Mouse (Mus musculus) MEL (cell line): ENCODE measurements at regions not wholly inside any gene's neighbourhood (a gene's known extent, or its start where the extent isn't known, plus 50 kb on each side); places are given as distances from the start of the nearest gene placed in this dataset.

Experiments used
- DNase-seq: peaks from one replicate; pipeline ENCODE4 v3.0.0; 2011; ENCODE audit warnings: low read depth, low spot score
- H3K27ac ChIP-seq: 2 replicates; pipeline ENCODE4 v1.5.1; 2012; ENCODE audit warnings: low read depth, mild to moderate bottlenecking, control low read depth, low read length, moderate library complexity; ENCODE audit not compliant: control insufficient read depth
- H3K27me3 ChIP-seq, 2 experiments: fragments of 150-350 bp in 1 of 2; sonication (generic) in 1 of 2; 2 replicates each; pipeline ENCODE4 v1.6.1; 2012; ENCODE audit warnings: low read length in 2 of 2, mild to moderate bottlenecking in 2 of 2, improper control_type of control experiment in 1 of 2, moderate library complexity in 1 of 2; ENCODE audit not compliant: insufficient read depth in 2 of 2, control insufficient read depth in 1 of 2
- H3K36me3 ChIP-seq, 2 experiments: 2 replicates each; pipeline ENCODE4 v1.6.1; 2012 to 2014; ENCODE audit warnings: low read length in 2 of 2, improper control_type of control experiment in 1 of 2, inconsistent platforms in 1 of 2, mild to moderate bottlenecking in 1 of 2; ENCODE audit not compliant: insufficient read depth in 2 of 2, control insufficient read depth in 1 of 2
- H3K4me1 ChIP-seq, 2 experiments: fragments of 150-350 bp in 1 of 2; sonication (generic) in 1 of 2; 2 replicates each; pipeline ENCODE4 v1.6.1; 2012; ENCODE audit warnings: low read length in 2 of 2, improper control_type of control experiment in 1 of 2, mild to moderate bottlenecking in 1 of 2; ENCODE audit not compliant: insufficient read depth in 2 of 2, control insufficient read depth in 1 of 2
- H3K4me3 ChIP-seq, 2 experiments: fragments of 150-350 bp in 1 of 2; sonication (generic) in 1 of 2; 2 replicates each; pipeline ENCODE4 v1.5.1; 2012; ENCODE audit warnings: low read depth in 2 of 2, low read length in 2 of 2, mild to moderate bottlenecking in 2 of 2, moderate library complexity in 2 of 2, control low read depth in 1 of 2, improper control_type of control experiment in 1 of 2; ENCODE audit not compliant: control insufficient read depth in 1 of 2, insufficient read depth in 1 of 2
- H3K79me2 ChIP-seq: 2 replicates; pipeline ENCODE4 v1.6.1; 2012; ENCODE audit warnings: mild to moderate bottlenecking, low read length, moderate library complexity; ENCODE audit not compliant: control insufficient read depth, poor library complexity, insufficient read depth
- H3K9ac ChIP-seq: 2 replicates; pipeline ENCODE4 v1.6.1; 2012; ENCODE audit warnings: low read depth, mild to moderate bottlenecking, control low read depth, low read length, moderate library complexity; ENCODE audit not compliant: control insufficient read depth, poor library complexity, severe bottlenecking
- H3K9me3 ChIP-seq: fragments of 150-350 bp; sonication (generic); replicated peaks from 2 replicates; pipeline ENCODE4 v1.6.1; 2012; ENCODE audit warnings: mild to moderate bottlenecking, low read length, improper control_type of control experiment, moderate library complexity; ENCODE audit not compliant: insufficient read depth
- BHLHE40 ChIP-seq: IDR thresholded peaks from 2 replicates; pipeline ENCODE4 v1.6.1; 2012; ENCODE audit warnings: low read depth, mild to moderate bottlenecking, inconsistent platforms, low read length, improper control_type of control experiment, borderline replicate concordance
- CHD1 ChIP-seq: IDR thresholded peaks from 2 replicates; pipeline ENCODE4 v1.6.1; 2012; ENCODE audit warnings: low read depth, mild to moderate bottlenecking, inconsistent platforms, low read length, improper control_type of control experiment
- CTCF ChIP-seq, 3 experiments: IDR thresholded peaks in 2 of 3; conservative IDR thresholded peaks in 1 of 3; 2 replicates each; pipeline ENCODE4 v1.5.1; 2011 to 2012; ENCODE audit warnings: low read length in 3 of 3, low read depth in 2 of 3, mild to moderate bottlenecking in 2 of 3, improper control_type of control experiment in 1 of 3, inconsistent platforms in 1 of 3, mixed read lengths in 1 of 3, moderate library complexity in 1 of 3; ENCODE audit not compliant: control insufficient read depth in 1 of 3, insufficient read depth in 1 of 3, poor library complexity in 1 of 3, severe bottlenecking in 1 of 3
- E2F4 ChIP-seq: IDR thresholded peaks from 2 replicates; pipeline ENCODE4 v1.6.1; 2011; ENCODE audit warnings: low read depth, low read length, improper control_type of control experiment, borderline replicate concordance
- MAX ChIP-seq: IDR thresholded peaks from 2 replicates; pipeline ENCODE4 v1.6.1; 2011; ENCODE audit warnings: low read length, improper control_type of control experiment
- MAZ ChIP-seq: IDR thresholded peaks from 2 replicates; pipeline ENCODE4 v1.6.1; 2012; ENCODE audit warnings: low read depth, mild to moderate bottlenecking, inconsistent platforms, low read length, improper control_type of control experiment
- MEF2A ChIP-seq: IDR thresholded peaks from 2 replicates; pipeline ENCODE4 v1.6.1; 2014; ENCODE audit warnings: low read depth, mild to moderate bottlenecking, inconsistent platforms, low read length, improper control_type of control experiment; ENCODE audit not compliant: poor library complexity, insufficient replicate concordance, severe bottlenecking; ENCODE audit errors: extremely low read depth
- MXI1 ChIP-seq: IDR thresholded peaks from 2 replicates; pipeline ENCODE4 v1.6.1; 2011; ENCODE audit warnings: mild to moderate bottlenecking, low read depth, low read length, improper control_type of control experiment
- MYB ChIP-seq: IDR thresholded peaks from 2 replicates; pipeline ENCODE4 v1.6.1; 2011; ENCODE audit warnings: mild to moderate bottlenecking, low read depth, low read length, improper control_type of control experiment
- MYC ChIP-seq: IDR thresholded peaks from 2 replicates; pipeline ENCODE4 v1.6.1; 2011; ENCODE audit warnings: low read depth, mild to moderate bottlenecking, low read length, improper control_type of control experiment, moderate library complexity
- NRF1 ChIP-seq: IDR thresholded peaks from 2 replicates; pipeline ENCODE4 v1.6.1; 2014; ENCODE audit warnings: low read depth, mild to moderate bottlenecking, inconsistent platforms, low read length, improper control_type of control experiment, moderate library complexity; ENCODE audit not compliant: poor library complexity, insufficient read depth, severe bottlenecking
- POLR2A ChIP-seq, 2 experiments: IDR thresholded peaks; 2 replicates each; pipeline ENCODE4 v1.6.1; 2011 to 2012; ENCODE audit warnings: low read length in 2 of 2, mild to moderate bottlenecking in 2 of 2, control low read depth in 1 of 2, improper control_type of control experiment in 1 of 2, low read depth in 1 of 2, moderate library complexity in 1 of 2; ENCODE audit not compliant: control insufficient read depth in 1 of 2, insufficient read depth in 1 of 2, poor library complexity in 1 of 2
- POLR2AphosphoS5 ChIP-seq: IDR thresholded peaks from 2 replicates; pipeline ENCODE4 v1.6.1; 2012; ENCODE audit warnings: low read depth, borderline replicate concordance, mild to moderate bottlenecking, inconsistent platforms, low read length, moderate library complexity, mixed read lengths
- RCOR1 ChIP-seq: IDR thresholded peaks from 2 replicates; pipeline ENCODE4 v1.6.1; 2012; ENCODE audit warnings: low read depth, mild to moderate bottlenecking, inconsistent platforms, low read length, improper control_type of control experiment
- SMC3 ChIP-seq: IDR thresholded peaks from 2 replicates; pipeline ENCODE4 v1.6.1; 2011; ENCODE audit warnings: low read depth, low read length, improper control_type of control experiment
- TAL1 ChIP-seq: IDR thresholded peaks from 2 replicates; pipeline ENCODE4 v1.6.1; 2012; ENCODE audit warnings: mild to moderate bottlenecking, inconsistent platforms, low read length, moderate library complexity, mixed read lengths
- TBP ChIP-seq: IDR thresholded peaks from 2 replicates; pipeline ENCODE4 v1.8.0; 2011; ENCODE audit warnings: low read depth, low read length, improper control_type of control experiment
- UBTF ChIP-seq: IDR thresholded peaks from 2 replicates; pipeline ENCODE4 v1.6.1; 2012; ENCODE audit warnings: low read depth, mild to moderate bottlenecking, inconsistent platforms, low read length, improper control_type of control experiment, moderate library complexity, borderline replicate concordance; ENCODE audit not compliant: insufficient read depth
- USF1 ChIP-seq: IDR thresholded peaks from 2 replicates; pipeline ENCODE4 v1.6.1; 2014; ENCODE audit warnings: low read depth, mild to moderate bottlenecking, inconsistent platforms, low read length, improper control_type of control experiment, moderate library complexity
- USF2 ChIP-seq, 2 experiments: IDR thresholded peaks; 2 replicates each; pipeline ENCODE4 v1.6.1; 2011 to 2012; ENCODE audit warnings: improper control_type of control experiment in 2 of 2, low read length in 2 of 2, borderline replicate concordance in 1 of 2, inconsistent platforms in 1 of 2, low read depth in 1 of 2, mild to moderate bottlenecking in 1 of 2; ENCODE audit not compliant: insufficient read depth in 1 of 2
- ZC3H11A ChIP-seq: IDR thresholded peaks from 2 replicates; pipeline ENCODE4 v1.6.1; 2012; ENCODE audit warnings: low read depth, mild to moderate bottlenecking, inconsistent platforms, low read length, improper control_type of control experiment
- ZKSCAN1 ChIP-seq: IDR thresholded peaks from 2 replicates; pipeline ENCODE4 v1.6.1; 2012; ENCODE audit warnings: low read depth, mild to moderate bottlenecking, inconsistent platforms, low read length, improper control_type of control experiment, moderate library complexity
- ZMIZ1 ChIP-seq: IDR thresholded peaks from 2 replicates; pipeline ENCODE4 v1.6.1; 2012; ENCODE audit warnings: low read depth, mild to moderate bottlenecking, inconsistent platforms, low read length, improper control_type of control experiment, moderate library complexity
- ZNF384 ChIP-seq: IDR thresholded peaks from 2 replicates; pipeline ENCODE4 v1.6.1; 2012; ENCODE audit warnings: low read depth, mild to moderate bottlenecking, inconsistent platforms, low read length, improper control_type of control experiment

DNA sequence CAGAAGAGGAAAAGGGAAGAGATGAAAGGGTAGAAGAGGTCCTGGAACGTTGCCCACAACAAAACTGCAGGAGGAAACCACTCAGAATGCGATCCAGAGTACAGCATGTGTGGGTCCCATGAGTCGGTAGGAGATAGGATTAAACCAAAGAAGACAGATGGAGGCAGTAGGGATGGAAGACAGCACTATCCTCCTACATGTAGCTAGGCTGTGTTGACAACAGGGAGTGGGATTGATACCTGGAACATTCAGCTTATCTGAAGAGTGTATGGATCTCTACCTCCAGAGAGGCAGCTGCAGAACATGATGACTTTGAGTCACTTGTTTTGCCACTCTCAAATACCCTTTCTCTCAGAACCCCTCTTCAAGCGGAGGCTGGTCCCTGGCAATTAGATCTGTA is 399.4 kb upstream of the Camk1g start:
- no peaks in the 10 kb centered on the region for H3K27me3 ChIP-seq
- no peaks in the 10 kb centered on the region for H3K36me3 ChIP-seq
- no peak overlapping the region for H3K9ac ChIP-seq
- H3K9me3 ChIP-seq, result no peaks in the 10 kb centered on the region
- no peak overlapping the region for H3K27ac ChIP-seq
- H3K79me2 ChIP-seq, result no peaks in the 10 kb centered on the region
- no peak for TF ChIP-seq E2F4
- TF ChIP-seq CHD1, result no peak
- TF ChIP-seq USF1, result no peak
- no peak for TF ChIP-seq SMC3
- TF ChIP-seq MYC, result no peak
- no peak for TF ChIP-seq TAL1
- TF ChIP-seq ZNF384, result no peak
- no peak for TF ChIP-seq CTCF (IDR thresholded peaks at IDR 0.05 in 2 of 3, conservative IDR thresholded peaks at IDR 0.05 in 1 of 3; ENCODE audit: control insufficient read depth in 1 of 3, insufficient read depth in 1 of 3, low read depth in 2 of 3, low read length in 3 of 3, poor library complexity in 1 of 3, severe bottlenecking in 1 of 3)
- TF ChIP-seq ZKSCAN1, result no peak
- no peak for TF ChIP-seq POLR2AphosphoS5
- no peak for DNase-seq
- no peak overlapping the region for H3K4me3 ChIP-seq
- H3K4me1 ChIP-seq, result no peaks in the 10 kb centered on the region

DNA sequence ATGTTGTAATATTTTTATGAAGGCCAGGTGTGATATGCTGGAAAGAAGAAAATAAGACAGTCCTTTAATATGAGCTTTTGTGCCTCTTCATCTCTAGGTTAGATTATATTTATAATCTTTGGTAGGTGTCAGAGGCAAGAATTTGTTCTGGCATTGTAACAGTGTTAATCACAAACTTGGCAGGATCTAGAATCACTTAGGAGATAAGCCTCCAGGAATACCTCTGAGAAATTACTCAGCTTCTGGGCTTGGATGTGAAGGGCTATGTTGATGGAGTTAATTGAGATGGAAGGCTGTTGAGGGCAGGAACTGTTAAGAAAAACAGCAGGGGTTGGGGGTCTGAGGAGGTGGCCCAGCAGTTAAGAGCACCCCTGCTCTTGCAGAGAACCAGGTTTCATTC is 394.0 kb upstream of the Camk1g start:
- DNase-seq, result no peak
- Histone ChIP-seq H3K36me3 (no peaks in the 10 kb centered on the region), H3K4me1 (no peaks in the 10 kb centered on the region), H3K9ac (no peak overlapping the region), H3K4me3 (no peak overlapping the region), H3K9me3 (no peaks in the 10 kb centered on the region), H3K27ac (no peak overlapping the region), H3K27me3 (no peaks in the 10 kb centered on the region), H3K79me2 (no peaks in the 10 kb centered on the region)
- TF ChIP-seq ZMIZ1, result no peak
- no peak for TF ChIP-seq TAL1
- TF ChIP-seq MAX, result no peak
- TF ChIP-seq USF2 (IDR thresholded peaks at IDR 0.05; ENCODE audit: borderline replicate concordance in 1 of 2, insufficient read depth in 1 of 2, low read depth in 1 of 2, low read length in 2 of 2), result no peak
- no peak for TF ChIP-seq ZKSCAN1
- TF ChIP-seq NRF1, result no peak
- TF ChIP-seq POLR2AphosphoS5, result no peak
- TF ChIP-seq SMC3, result no peak
- TF ChIP-seq MXI1, result no peak
- no peak for TF ChIP-seq POLR2A (IDR thresholded peaks at IDR 0.05; ENCODE audit: control insufficient read depth in 1 of 2, insufficient read depth in 1 of 2, low read depth in 1 of 2, low read length in 2 of 2, poor library complexity in 1 of 2)
- no peak for TF ChIP-seq MYC
- no peak for TF ChIP-seq ZC3H11A
- TF ChIP-seq MEF2A, result no peak
- no peak for TF ChIP-seq MYB
- TF ChIP-seq UBTF, result no peak
- TF ChIP-seq TBP, result no peak
- no peak for TF ChIP-seq BHLHE40
- TF ChIP-seq MAZ, result no peak
- no peak for TF ChIP-seq RCOR1
